Mouse (Mus musculus): ENCODE measurements around the gene Ctnnd2. TPM values are rescaled to one million over a fixed set of nuclear protein-coding genes. Genes with fewer than 3 reads are reported as not detected.

Gene Ctnnd2
- polyA plus RNA-seq, 1 experiment from 2014 or later: 41.4 TPM

- Histone ChIP-seq H3K9me3 (no peaks in the 10 kb centered on the region), H3K4me3 (no peak overlapping the region), H3K4me1 (no peaks in the 10 kb centered on the region), H3K27me3 (replicated peaks) (no peaks in the 10 kb centered on the region), H3K36me3 (no peaks in the 10 kb centered on the region), H3K27ac (no peak overlapping the region), H3K9ac (no peak overlapping the region), H3K4me2 (replicated peaks) (no peak overlapping the region)
- no peak for ATAC-seq (ENCODE audit: low FRiP score, low read depth)
- WGBS: 94% methylated on average over 1 of the region's 1 CpGs
Measured at GRCm38 (mm10) chr15:30974436-30974835, 802.0 kb downstream of the Ctnnd2 start.

- Histone ChIP-seq H3K9me3 (no peaks in the 10 kb centered on the region), H3K4me3 (no peak overlapping the region), H3K4me2 (replicated peaks) (no peak overlapping the region), H3K4me1 (no peaks in the 10 kb centered on the region), H3K36me3 (no peaks in the 10 kb centered on the region), H3K27me3 (replicated peaks) (no peaks in the 10 kb centered on the region), H3K27ac (no peak overlapping the region), H3K9ac (no peak overlapping the region)
- no peak for ATAC-seq (ENCODE audit: low FRiP score, low read depth)
- 79% methylated on average over 16 of the region's 16 CpGs for WGBS
Measured at GRCm38 (mm10) chr15:30974991-30975775, 802.8 kb downstream of the Ctnnd2 start.

- no peak overlapping the region for H3K9ac ChIP-seq
- H3K27ac ChIP-seq: no peak overlapping the region
- H3K27me3 ChIP-seq (replicated peaks): no peaks in the 10 kb centered on the region
- H3K9me3 ChIP-seq: no peaks in the 10 kb centered on the region
- ATAC-seq (ENCODE audit: low FRiP score, low read depth): no peak
- H3K4me1 ChIP-seq: no peaks in the 10 kb centered on the region
- no peak overlapping the region for H3K4me3 ChIP-seq
- no peak overlapping the region for H3K4me2 ChIP-seq (replicated peaks)
- no peaks in the 10 kb centered on the region for H3K36me3 ChIP-seq
- WGBS: 79% methylated on average over 11 of the region's 11 CpGs
Measured at GRCm38 (mm10) chr15:30977166-30977740, 804.9 kb downstream of the Ctnnd2 start.

GRCm38 (mm10) chr15:30986890-30987289, 814.5 kb downstream of the Ctnnd2 start:
- 98% methylated on average over 2 of the region's 2 CpGs for WGBS
- Histone ChIP-seq H3K27ac (no peak overlapping the region), H3K4me1 (no peaks in the 10 kb centered on the region)

GRCm38 (mm10) chr15:30990421-30991252, 818.2 kb downstream of the Ctnnd2 start:
- H3K27ac ChIP-seq: no peak overlapping the region
- no peak for ATAC-seq (ENCODE audit: low FRiP score, low read depth)
- no peaks in the 10 kb centered on the region for H3K9me3 ChIP-seq
- H3K4me3 ChIP-seq: no peak overlapping the region
- no peak overlapping the region for H3K9ac ChIP-seq
- no peaks in the 10 kb centered on the region for H3K36me3 ChIP-seq
- 81% methylated on average over 15 of the region's 15 CpGs for WGBS
- H3K4me1 ChIP-seq: no peaks in the 10 kb centered on the region
- H3K4me2 ChIP-seq (replicated peaks): no peak overlapping the region
- no peaks in the 10 kb centered on the region for H3K27me3 ChIP-seq (replicated peaks)

More at GRCm38 (mm10) chr15:30986890-30987289, 814.5 kb downstream of the Ctnnd2 start:
- Histone ChIP-seq H3K36me3 (no peaks in the 10 kb centered on the region), H3K4me3 (no peak overlapping the region), H3K9me3 (no peaks in the 10 kb centered on the region), H3K9ac (no peak overlapping the region), H3K27me3 (replicated peaks) (no peaks in the 10 kb centered on the region), H3K4me2 (replicated peaks) (no peak overlapping the region)
- no peak for ATAC-seq (ENCODE audit: low FRiP score, low read depth)

GRCm38 (mm10) chr15:30992357-30992756, 820.0 kb downstream of the Ctnnd2 start:
- no peak for ATAC-seq (ENCODE audit: low FRiP score, low read depth)
- H3K4me2 ChIP-seq (replicated peaks): no peak overlapping the region
- no peak overlapping the region for H3K27ac ChIP-seq
- no peaks in the 10 kb centered on the region for H3K36me3 ChIP-seq
- 92% methylated on average over 12 of the region's 12 CpGs for WGBS
- H3K9me3 ChIP-seq: no peaks in the 10 kb centered on the region
- no peak overlapping the region for H3K9ac ChIP-seq
- no peak overlapping the region for H3K4me3 ChIP-seq
- H3K27me3 ChIP-seq (replicated peaks): no peaks in the 10 kb centered on the region
- H3K4me1 ChIP-seq: no peaks in the 10 kb centered on the region

- no peaks in the 10 kb centered on the region for H3K36me3 ChIP-seq
- H3K9me3 ChIP-seq: no peaks in the 10 kb centered on the region
- no peak for ATAC-seq (ENCODE audit: low FRiP score, low read depth)
- no peak overlapping the region for H3K9ac ChIP-seq
- WGBS: 94% methylated on average over 3 of the region's 3 CpGs
- H3K27ac ChIP-seq: no peak overlapping the region
- no peak overlapping the region for H3K4me2 ChIP-seq (replicated peaks)
- H3K27me3 ChIP-seq (replicated peaks): no peaks in the 10 kb centered on the region
- H3K4me3 ChIP-seq: no peak overlapping the region
- no peaks in the 10 kb centered on the region for H3K4me1 ChIP-seq
Measured at GRCm38 (mm10) chr15:30992901-30993300, 820.5 kb downstream of the Ctnnd2 start.

GRCm38 (mm10) chr15:30995346-30995745, 823.0 kb downstream of the Ctnnd2 start:
- Histone ChIP-seq H3K27ac (no peak overlapping the region), H3K4me2 (replicated peaks) (no peak overlapping the region), H3K27me3 (replicated peaks) (no peaks in the 10 kb centered on the region), H3K4me1 (no peaks in the 10 kb centered on the region), H3K9me3 (no peaks in the 10 kb centered on the region), H3K36me3 (no peaks in the 10 kb centered on the region), H3K4me3 (no peak overlapping the region), H3K9ac (no peak overlapping the region)
- ATAC-seq (ENCODE audit: low FRiP score, low read depth): no peak
- 91% methylated on average over 3 of the region's 3 CpGs for WGBS

GRCm38 (mm10) chr15:31004468-31004867, 832.1 kb downstream of the Ctnnd2 start:
- no peak overlapping the region for H3K9ac ChIP-seq
- WGBS: 92% methylated on average over 5 of the region's 5 CpGs
- no peaks in the 10 kb centered on the region for H3K36me3 ChIP-seq
- no peaks in the 10 kb centered on the region for H3K9me3 ChIP-seq
- no peaks in the 10 kb centered on the region for H3K27me3 ChIP-seq (replicated peaks)
- no peak overlapping the region for H3K4me2 ChIP-seq (replicated peaks)
- H3K4me1 ChIP-seq: no peaks in the 10 kb centered on the region
- ATAC-seq (ENCODE audit: low FRiP score, low read depth): no peak
- no peak overlapping the region for H3K27ac ChIP-seq
- no peak overlapping the region for H3K4me3 ChIP-seq

- 84% methylated on average over 8 of the region's 8 CpGs for WGBS
- H3K27ac ChIP-seq: no peak overlapping the region
Measured at GRCm38 (mm10) chr15:31004976-31005375, 832.6 kb downstream of the Ctnnd2 start.

GRCm38 (mm10) chr15:31006050-31006824, 833.8 kb downstream of the Ctnnd2 start:
- H3K9me3 ChIP-seq: no peaks in the 10 kb centered on the region
- WGBS: 76% methylated on average over 8 of the region's 8 CpGs
- peak; percentile 66 for ATAC-seq (ENCODE audit: low FRiP score, low read depth)

More at GRCm38 (mm10) chr15:31004976-31005375, 832.6 kb downstream of the Ctnnd2 start:
- no peak for ATAC-seq (ENCODE audit: low FRiP score, low read depth)
- Histone ChIP-seq H3K4me2 (replicated peaks) (no peak overlapping the region), H3K9me3 (no peaks in the 10 kb centered on the region), H3K4me1 (no peaks in the 10 kb centered on the region), H3K9ac (no peak overlapping the region), H3K4me3 (no peak overlapping the region), H3K27me3 (replicated peaks) (no peaks in the 10 kb centered on the region), H3K36me3 (no peaks in the 10 kb centered on the region)

GRCm38 (mm10) chr15:31006825-31007157, 834.4 kb downstream of the Ctnnd2 start:
- no peaks in the 10 kb centered on the region for H3K36me3 ChIP-seq
- H3K9ac ChIP-seq: no peak overlapping the region
- no peak overlapping the region for H3K4me3 ChIP-seq
- WGBS: 90% methylated on average over 8 of the region's 8 CpGs
- no peaks in the 10 kb centered on the region for H3K9me3 ChIP-seq
- no peaks in the 10 kb centered on the region for H3K4me1 ChIP-seq
- no peak overlapping the region for H3K27ac ChIP-seq
- no peaks in the 10 kb centered on the region for H3K27me3 ChIP-seq (replicated peaks)
- H3K4me2 ChIP-seq (replicated peaks): no peak overlapping the region
- no peak for ATAC-seq (ENCODE audit: low FRiP score, low read depth)

More at GRCm38 (mm10) chr15:31006050-31006824, 833.8 kb downstream of the Ctnnd2 start:
- Histone ChIP-seq H3K36me3 (no peaks in the 10 kb centered on the region), H3K9ac (no peak overlapping the region), H3K27ac (no peak overlapping the region), H3K27me3 (replicated peaks) (no peaks in the 10 kb centered on the region), H3K4me3 (no peak overlapping the region), H3K4me1 (no peaks in the 10 kb centered on the region), H3K4me2 (replicated peaks) (no peak overlapping the region)
